Mouse (Mus musculus): ENCODE measurements around the gene Slc9a8. TPM values are rescaled to one million over a fixed set of nuclear protein-coding genes. Genes with fewer than 3 reads are reported as not detected.

Slc9a8 gene
- total and polyA plus RNA-seq, 3 experiments: 21.7 to 26.1 (median 23.6) TPM

DNA sequence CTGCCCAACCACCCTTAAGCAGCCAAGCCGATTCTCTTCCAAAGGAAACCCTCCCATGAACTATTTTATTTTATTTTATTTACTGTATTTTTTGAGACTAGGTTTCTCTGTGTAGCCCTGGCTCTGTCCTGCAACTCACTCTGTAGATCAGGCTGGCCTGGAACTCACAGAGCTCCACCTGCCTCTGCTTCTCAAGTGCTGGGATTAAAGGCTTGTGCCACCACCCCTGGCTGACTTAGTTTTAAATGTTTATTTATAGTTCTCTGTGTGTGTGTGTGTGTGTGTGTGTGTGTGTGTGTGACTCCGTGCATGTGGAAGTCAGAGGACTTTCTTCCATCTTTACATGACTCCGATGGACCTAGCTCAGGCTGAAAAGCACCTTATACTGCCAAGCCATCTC is 4.5 kb upstream of the Slc9a8 start:
- no peak overlapping the region for H3K9ac ChIP-seq (ENCODE audit: low read depth, low read length)
- H3K27me3 ChIP-seq (ENCODE audit: control insufficient read depth, insufficient read depth, low read length): no peaks in the 10 kb centered on the region
- peaks cover 2% of the 10 kb centered on the region for H3K4me1 ChIP-seq (ENCODE audit: control insufficient read depth, insufficient read depth, low read length)
- no peak overlapping the region for H3K4me3 ChIP-seq
- intact Hi-C loops (cut with DNase I): loop anchor here (1.0 to 5.0 kb wide), 2 partner anchors 137 to 195 kb away; no protein-coding TSS in a partner anchor
- no peaks in the 10 kb centered on the region for H3K36me3 ChIP-seq (ENCODE audit: control insufficient read depth, insufficient read depth, low read length)
- H3K79me2 ChIP-seq (replicated peaks; ENCODE audit: control insufficient read depth, insufficient read depth, low read length): no peaks in the 10 kb centered on the region
- H3K27ac ChIP-seq: no peak overlapping the region
- TF ChIP-seq CTCF (IDR thresholded peaks at IDR 0.05) (no peak), EP300 (IDR thresholded peaks at IDR 0.05; ENCODE audit: insufficient read depth, low read depth, low read length) (no peak), POLR2A (IDR thresholded peaks at IDR 0.05; ENCODE audit: insufficient read depth, low read depth, low read length) (no peak)
- 70% methylated on average over 3 of the region's 3 CpGs for WGBS
- DNase-seq: no peak

DNA sequence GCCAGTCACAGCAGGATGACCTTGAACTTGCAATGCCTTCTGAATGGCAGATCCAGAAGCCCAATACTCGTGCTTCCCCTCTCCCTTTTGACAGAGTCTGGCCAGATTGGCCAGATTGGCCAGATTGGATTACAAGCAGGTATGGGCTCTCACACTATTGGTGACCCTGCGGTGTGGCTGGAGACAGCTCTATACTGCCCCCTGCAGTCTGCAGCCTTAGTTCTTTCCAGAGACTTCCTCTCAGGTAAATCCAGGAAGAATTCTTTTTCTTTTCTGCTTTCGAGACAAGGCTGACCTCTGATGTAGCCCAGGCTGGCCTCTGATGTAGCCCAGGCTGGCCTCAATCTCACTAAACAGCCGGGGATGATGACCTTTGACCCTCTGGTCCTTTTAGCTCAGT is 3.8 kb upstream of the Slc9a8 start:
- H3K79me2 ChIP-seq (replicated peaks; ENCODE audit: control insufficient read depth, insufficient read depth, low read length): no peaks in the 10 kb centered on the region
- intact Hi-C loops (cut with DNase I): loop anchor here (1.0 to 5.0 kb wide), 2 partner anchors 137 to 195 kb away; no protein-coding TSS in a partner anchor
- H3K27me3 ChIP-seq (ENCODE audit: control insufficient read depth, insufficient read depth, low read length): no peaks in the 10 kb centered on the region
- peak; percentile 71 to 82 for DNase-seq
- H3K4me3 ChIP-seq: no peak overlapping the region
- no peak overlapping the region for H3K27ac ChIP-seq
- H3K36me3 ChIP-seq (ENCODE audit: control insufficient read depth, insufficient read depth, low read length): no peaks in the 10 kb centered on the region
- no peak overlapping the region for H3K9ac ChIP-seq (ENCODE audit: low read depth, low read length)
- TF ChIP-seq EP300 (IDR thresholded peaks at IDR 0.05; ENCODE audit: insufficient read depth, low read depth, low read length) (peak; percentile 59; the same call in 1 of the 2 replicates), POLR2A (IDR thresholded peaks at IDR 0.05; ENCODE audit: insufficient read depth, low read depth, low read length) (no peak), CTCF (IDR thresholded peaks at IDR 0.05) (peak; percentile 93)
- WGBS: 35% methylated on average over 4 of the region's 4 CpGs
- H3K4me1 ChIP-seq (ENCODE audit: control insufficient read depth, insufficient read depth, low read length): peaks cover 2% of the 10 kb centered on the region

DNA sequence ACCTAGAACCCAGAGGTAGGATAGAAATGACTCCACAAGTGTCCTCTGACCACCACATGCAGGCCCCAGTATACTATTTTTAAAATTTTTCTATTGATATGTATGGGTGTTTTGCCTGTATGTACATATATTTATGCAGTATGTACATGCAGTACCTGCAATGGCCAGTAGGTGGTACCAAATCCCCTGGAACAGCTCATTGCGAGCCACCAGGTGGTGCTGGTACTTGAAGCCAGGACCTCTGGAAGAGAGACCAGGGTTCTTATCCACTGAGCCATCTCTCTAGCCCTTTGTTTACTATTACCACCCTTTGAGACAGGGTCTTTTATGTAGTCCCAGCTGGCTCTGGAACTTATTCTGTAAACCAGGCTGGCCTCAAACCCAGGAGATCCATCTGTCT is 2.3 kb upstream of the Slc9a8 start:
- H3K27me3 ChIP-seq (ENCODE audit: control insufficient read depth, insufficient read depth, low read length): no peaks in the 10 kb centered on the region
- H3K4me3 ChIP-seq: no peak overlapping the region
- peak; percentile 59 to 71 for DNase-seq
- H3K36me3 ChIP-seq (ENCODE audit: control insufficient read depth, insufficient read depth, low read length): no peaks in the 10 kb centered on the region
- TF ChIP-seq POLR2A (IDR thresholded peaks at IDR 0.05; ENCODE audit: insufficient read depth, low read depth, low read length) (no peak), CTCF (IDR thresholded peaks at IDR 0.05) (no peak; the same call in 1 of the 2 replicates), EP300 (IDR thresholded peaks at IDR 0.05; ENCODE audit: insufficient read depth, low read depth, low read length) (0 out of 2 replicates have a peak, but pooled peaks have one; percentile 11)
- H3K9ac ChIP-seq (ENCODE audit: low read depth, low read length): no peak overlapping the region
- H3K79me2 ChIP-seq (replicated peaks; ENCODE audit: control insufficient read depth, insufficient read depth, low read length): no peaks in the 10 kb centered on the region
- intact Hi-C loops (cut with DNase I): loop anchor here (5.0 kb wide), 1 partner anchor 197 kb away; no protein-coding TSS in a partner anchor
- H3K4me1 ChIP-seq (ENCODE audit: control insufficient read depth, insufficient read depth, low read length): peaks cover 2% of the 10 kb centered on the region
- whole genome bisulfite sequencing: 28% methylated on average over 1 of the region's 1 CpGs
- H3K27ac ChIP-seq: no peak overlapping the region

DNA sequence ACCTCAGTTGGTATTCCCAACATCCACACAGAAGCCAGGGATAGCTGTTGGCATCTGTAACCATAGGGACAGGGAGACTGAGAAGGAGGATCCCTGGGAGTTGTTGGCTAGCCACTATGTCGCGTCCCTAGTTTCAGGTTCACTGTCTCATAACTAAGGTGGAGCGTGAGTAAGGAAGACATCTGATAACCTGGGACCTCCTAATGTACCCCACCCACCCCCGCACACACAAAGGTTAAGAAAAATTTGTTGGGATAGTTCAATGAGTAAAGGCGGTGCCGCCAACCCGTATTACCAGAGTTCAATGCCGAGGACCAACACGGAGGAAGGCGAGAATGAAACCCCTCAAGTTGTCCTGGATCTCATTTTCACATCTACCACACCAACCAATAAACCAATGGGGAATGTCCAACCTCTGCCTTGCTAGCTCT is 686 bp upstream of the Slc9a8 start:
- peak overlapping the region; percentile 88 for H3K9ac ChIP-seq (ENCODE audit: low read depth, low read length)
- H3K79me2 ChIP-seq (replicated peaks; ENCODE audit: control insufficient read depth, insufficient read depth, low read length): no peaks in the 10 kb centered on the region
- H3K27ac ChIP-seq: peak overlapping the region; percentile 96
- peak overlapping the region; percentile 88 for H3K4me3 ChIP-seq
- WGBS: 10% methylated on average over 10 of the region's 10 CpGs
- TF ChIP-seq POLR2A (IDR thresholded peaks at IDR 0.05; ENCODE audit: insufficient read depth, low read depth, low read length): no peak
- TF ChIP-seq CTCF (IDR thresholded peaks at IDR 0.05): no peak
- no peak for TF ChIP-seq EP300 (IDR thresholded peaks at IDR 0.05; ENCODE audit: insufficient read depth, low read depth, low read length)
- no peaks in the 10 kb centered on the region for H3K27me3 ChIP-seq (ENCODE audit: control insufficient read depth, insufficient read depth, low read length)
- H3K36me3 ChIP-seq (ENCODE audit: control insufficient read depth, insufficient read depth, low read length): no peaks in the 10 kb centered on the region
- no peak for DNase-seq
- intact Hi-C loops (cut with DNase I): loop anchor here (5.0 kb wide), 3 partner anchors 41 to 359 kb away; partner anchors contain the start of genes B4galt5 and Znfx1
- peaks cover 2% of the 10 kb centered on the region for H3K4me1 ChIP-seq (ENCODE audit: control insufficient read depth, insufficient read depth, low read length)

DNA sequence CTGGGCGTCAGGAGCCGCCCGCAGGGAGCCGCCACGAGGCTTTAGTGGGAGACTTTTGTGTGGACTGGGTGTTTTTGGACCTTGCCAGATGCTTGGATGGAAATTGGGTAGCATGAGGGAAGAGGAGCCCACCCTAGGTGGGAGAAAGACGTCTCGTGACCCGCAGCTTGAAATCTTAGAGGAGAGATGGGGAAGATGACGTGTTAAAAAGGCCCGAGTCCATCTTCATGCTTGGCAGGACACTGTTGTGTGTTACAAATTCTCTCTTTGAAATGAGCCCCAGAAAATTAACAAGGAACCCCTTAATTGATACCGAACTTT is 598 bp downstream of the Slc9a8 start:
- Histone ChIP-seq H3K36me3 (ENCODE audit: control insufficient read depth, insufficient read depth, low read length) (no peaks in the 10 kb centered on the region), H3K27me3 (ENCODE audit: control insufficient read depth, insufficient read depth, low read length) (no peaks in the 10 kb centered on the region), H3K79me2 (replicated peaks; ENCODE audit: control insufficient read depth, insufficient read depth, low read length) (no peaks in the 10 kb centered on the region), H3K9ac (ENCODE audit: low read depth, low read length) (peak overlapping the region; percentile 93), H3K4me1 (ENCODE audit: control insufficient read depth, insufficient read depth, low read length) (peaks cover 2% of the 10 kb centered on the region), H3K27ac (peak overlapping the region; percentile 96), H3K4me3 (peak overlapping the region; percentile 88)
- no peak for DNase-seq
- intact Hi-C loops (cut with DNase I): loop anchor here (5.0 kb wide), 3 partner anchors 40 to 360 kb away; partner anchors contain the start of genes B4galt5 and Znfx1
- TF ChIP-seq CTCF (IDR thresholded peaks at IDR 0.05) (no peak), EP300 (IDR thresholded peaks at IDR 0.05; ENCODE audit: insufficient read depth, low read depth, low read length) (no peak), POLR2A (IDR thresholded peaks at IDR 0.05; ENCODE audit: insufficient read depth, low read depth, low read length) (no peak)
- WGBS: 8% methylated on average over 11 of the region's 11 CpGs

DNA sequence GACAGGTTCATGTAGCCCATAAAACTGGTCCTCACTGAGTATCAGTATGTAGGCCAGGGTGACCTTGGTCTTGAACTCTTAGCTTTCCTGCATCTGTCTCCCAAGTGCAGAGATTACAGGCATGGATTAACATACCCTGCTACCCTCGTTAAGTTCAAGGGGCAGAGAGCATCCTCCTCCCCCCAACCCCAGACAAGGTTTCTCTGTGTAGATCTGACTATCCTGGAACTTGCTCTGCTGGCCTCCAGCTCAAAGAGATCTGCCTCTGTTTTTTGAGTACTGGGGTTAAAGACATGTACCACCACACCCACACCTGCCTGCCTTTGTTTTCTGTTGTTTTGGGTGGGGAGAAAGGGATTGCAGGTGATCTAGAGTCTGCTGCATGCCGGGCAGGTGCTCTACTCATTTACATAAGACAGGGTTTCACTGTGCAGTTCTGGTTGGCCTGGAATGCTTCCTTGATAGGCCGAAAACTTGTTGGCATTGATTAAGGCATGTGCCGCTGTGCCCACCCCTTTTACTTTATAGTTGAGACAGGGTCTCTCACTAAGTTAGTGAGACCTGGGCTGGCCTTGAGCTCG is 1.6 kb downstream of the Slc9a8 start:
- intact Hi-C loops (cut with DNase I): loop anchor here (5.0 kb wide), 3 partner anchors 39 to 361 kb away; partner anchors contain the start of genes B4galt5 and Znfx1
- Histone ChIP-seq H3K79me2 (replicated peaks; ENCODE audit: control insufficient read depth, insufficient read depth, low read length) (no peaks in the 10 kb centered on the region), H3K9ac (ENCODE audit: low read depth, low read length) (no peak overlapping the region), H3K27me3 (ENCODE audit: control insufficient read depth, insufficient read depth, low read length) (no peaks in the 10 kb centered on the region), H3K27ac (no peak overlapping the region), H3K4me3 (no peak overlapping the region), H3K4me1 (ENCODE audit: control insufficient read depth, insufficient read depth, low read length) (peaks cover 2% of the 10 kb centered on the region), H3K36me3 (ENCODE audit: control insufficient read depth, insufficient read depth, low read length) (no peaks in the 10 kb centered on the region)
- TF ChIP-seq EP300 (IDR thresholded peaks at IDR 0.05; ENCODE audit: insufficient read depth, low read depth, low read length) (no peak), CTCF (IDR thresholded peaks at IDR 0.05) (no peak), POLR2A (IDR thresholded peaks at IDR 0.05; ENCODE audit: insufficient read depth, low read depth, low read length) (no peak)
- whole genome bisulfite sequencing: 89% methylated on average over 5 of the region's 5 CpGs
- no peak for DNase-seq

All from heart, adult 2 months (tissue).